21 mouse cellular contexts compared by ENCODE assay signal in the genomic region with DNA sequence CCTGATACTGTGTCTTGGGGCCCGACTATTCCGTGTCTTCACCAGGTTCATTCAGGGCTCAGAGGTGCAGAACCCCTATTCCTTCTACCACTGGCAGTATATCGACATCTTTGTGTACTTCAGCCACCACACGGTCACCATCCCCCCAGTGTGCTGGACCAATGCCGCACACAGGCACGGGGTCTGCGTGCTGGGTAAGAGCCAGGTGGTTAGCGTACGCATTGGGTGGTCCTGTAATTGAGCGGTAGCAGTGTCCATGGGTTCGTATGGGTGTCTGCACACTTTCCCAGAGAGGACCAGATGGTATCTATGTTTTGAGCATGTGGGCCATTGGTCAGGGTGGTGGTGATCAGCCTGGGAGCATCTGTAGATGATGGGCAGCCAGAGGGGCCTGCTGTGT. TPM values are rescaled to one million over a fixed set of nuclear protein-coding genes. Genes with fewer than 3 reads are reported as not detected.
"Had no signal": no experiment of that assay in that cellular context is flagged by ENCODE, and none has a peak within 500 bp of the region (broad histone marks: within the 10 kb centered on the region; RNA-seq: fewer than 3 reads in every experiment).

No protein-coding gene starts in this region.

- H3K9me3 ChIP-seq: hindbrain, embryonic 10.5 days; hindbrain, embryonic 12.5 days; intestine, embryonic 15.5 days; limb, embryonic 13.5 days; limb, embryonic 15.5 days; liver, embryonic 12.5 days had no signal

- H3K4me3 ChIP-seq: heart, adult 2 months; hindbrain, embryonic 10.5 days; hindbrain, embryonic 12.5 days; intestine, embryonic 15.5 days; layer of hippocampus, adult 2 months; left cerebral cortex, adult 2 months; limb, embryonic 13.5 days; limb, embryonic 15.5 days; liver, embryonic 12.5 days had no signal

- H3K27me3 ChIP-seq: hindbrain, embryonic 12.5 days; intestine, embryonic 15.5 days; limb, embryonic 15.5 days; liver, embryonic 12.5 days had no signal

- DNase-seq: gastrocnemius, postnatal 14 days; gastrocnemius, postnatal 36 days; heart, adult 11 months; heart, adult 2 months; heart, postnatal 10 days; heart, postnatal 4 days; kidney, adult 18-20 months; kidney, adult 8-10 months; kidney, postnatal 10 days; kidney, postnatal 25 days; kidney, postnatal 4 days had no signal

- H3K27ac ChIP-seq: heart, adult 2 months; hindbrain, embryonic 10.5 days; hindbrain, embryonic 12.5 days; intestine, embryonic 15.5 days; layer of hippocampus, adult 2 months; left cerebral cortex, adult 2 months; limb, embryonic 13.5 days; limb, embryonic 15.5 days; liver, embryonic 12.5 days; liver, embryonic 14.5 days had no signal

RNA-seq across cellular contexts. Expression of gene C1qtnf1, which starts 53.2 kb away (rescaled TPM):
- polyA plus RNA-seq: inflammation-experienced regulatory T-cells, adult 6 months had no signal
